Mouse (Mus musculus) right cerebral cortex, postnatal 4 days (tissue): Measurements from ENCODE around the gene Ly6g5c.
A peak's percentile ranks its signal among the peaks of the same experiment; 100 is the strongest.
"Not testable (repeated sequence)": the region's sequence is repeated elsewhere in the genome, so short reads cannot be mapped to it uniquely, and the experiment has no call there.

Experiments
- DNase-seq: peaks from one replicate; pipeline ENCODE4 v3.0.0-alpha.2; 2022

Gene Ly6g5c

GRCm38 (mm10) chr17:35115046-35116019 is 7.3 kb downstream of the Ly6g5c start, which contains the start of gene Ly6g5b:
Ly6g5b (minus strand) TSS chr17:35115428.
- no peak for DNase-seq

DNA sequence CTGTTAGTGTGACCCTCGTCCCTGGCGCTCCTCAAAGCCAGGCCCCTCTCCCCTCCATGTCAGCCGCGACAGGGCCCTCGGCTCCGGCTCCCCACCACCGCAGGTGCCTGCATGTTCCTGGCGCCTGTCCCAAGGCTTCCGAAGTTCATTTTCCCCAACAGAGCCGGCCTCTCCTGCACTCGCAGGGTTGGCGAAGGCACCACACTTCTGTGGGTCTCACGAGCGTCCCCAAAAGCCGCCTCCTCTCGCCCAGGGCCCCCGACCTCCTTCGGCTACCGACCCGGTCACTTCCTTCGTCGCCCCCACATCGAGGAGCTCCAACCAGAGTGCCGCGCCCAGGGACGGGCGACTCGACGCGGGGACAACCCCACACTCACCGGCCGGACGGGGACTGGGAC is 12.7 kb downstream of the Ly6g5c start:
- peak; percentile 49 for DNase-seq

- DNase-seq = peak; percentile 96
These were observed 13.2 kb downstream of the Ly6g5c start, which contains the start of gene Gpank1 for GRCm38 (mm10) chr17:35121143-35121799. Gpank1 (plus strand) TSS chr17:35121455.

GRCm38 (mm10) chr17:35121871-35122303 is 13.8 kb downstream of the Ly6g5c start, which contains the start of gene Csnk2b:
Csnk2b (minus strand) TSS chr17:35122053.
- peak; percentile 57 for DNase-seq

DNA sequence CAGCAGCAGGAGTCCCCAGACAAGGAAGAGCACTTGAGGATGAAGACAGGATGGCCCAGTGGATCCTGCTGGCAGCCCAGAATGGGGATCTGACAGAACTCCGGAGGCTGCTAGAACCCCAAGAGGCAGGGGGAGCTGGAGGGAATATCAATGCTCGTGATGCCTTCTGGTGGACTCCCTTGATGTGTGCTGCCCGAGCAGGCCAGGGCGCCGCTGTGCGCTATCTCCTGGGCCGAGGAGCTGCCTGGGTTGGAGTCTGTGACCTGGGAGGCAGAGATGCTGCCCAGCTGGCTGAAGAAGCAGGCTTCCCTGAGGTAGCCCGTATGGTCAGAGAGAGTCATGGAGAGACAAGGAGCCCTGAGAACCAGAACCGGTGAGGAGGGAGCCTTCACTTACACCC is 15.2 kb downstream of the Ly6g5c start:
- DNase-seq = not testable (repeated sequence)

- DNase-seq = not testable (repeated sequence)
These were observed 16.3 kb downstream of the Ly6g5c start for GRCm38 (mm10) chr17:35124261-35124896.

DNA sequence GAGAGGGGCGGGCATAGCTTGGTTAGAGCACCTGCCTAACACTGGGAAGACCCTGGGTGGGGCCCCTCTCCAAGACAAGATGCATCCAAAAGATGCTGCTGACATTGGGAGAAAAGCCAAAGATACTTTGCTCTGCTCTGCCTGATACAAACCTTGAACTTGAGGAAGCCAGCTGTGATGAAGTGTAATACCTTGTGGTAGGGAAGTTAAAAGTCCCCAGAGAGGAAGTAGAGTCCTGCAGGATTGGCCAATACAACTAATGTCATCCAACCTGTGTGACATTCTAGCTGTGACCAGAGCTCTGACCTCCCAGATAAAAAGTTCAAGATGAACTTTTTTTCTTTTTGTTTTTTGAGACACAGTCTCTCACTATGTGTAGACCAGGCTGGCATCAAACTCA is 17.0 kb downstream of the Ly6g5c start:
- DNase-seq = no peak

GRCm38 (mm10) chr17:35125578-35125977 is 17.5 kb downstream of the Ly6g5c start:
- no peak for DNase-seq

- peak; percentile 68 for DNase-seq
These were observed 18.1 kb downstream of the Ly6g5c start, which contains the start of gene D17H6S53E for GRCm38 (mm10) chr17:35126206-35126611. D17H6S53E (plus strand) TSS chr17:35126373.

GRCm38 (mm10) chr17:35127017-35127416 is 18.9 kb downstream of the Ly6g5c start:
- DNase-seq = no peak

- DNase-seq = no peak
These were observed 20.9 kb downstream of the Ly6g5c start for GRCm38 (mm10) chr17:35128996-35129395.

DNA sequence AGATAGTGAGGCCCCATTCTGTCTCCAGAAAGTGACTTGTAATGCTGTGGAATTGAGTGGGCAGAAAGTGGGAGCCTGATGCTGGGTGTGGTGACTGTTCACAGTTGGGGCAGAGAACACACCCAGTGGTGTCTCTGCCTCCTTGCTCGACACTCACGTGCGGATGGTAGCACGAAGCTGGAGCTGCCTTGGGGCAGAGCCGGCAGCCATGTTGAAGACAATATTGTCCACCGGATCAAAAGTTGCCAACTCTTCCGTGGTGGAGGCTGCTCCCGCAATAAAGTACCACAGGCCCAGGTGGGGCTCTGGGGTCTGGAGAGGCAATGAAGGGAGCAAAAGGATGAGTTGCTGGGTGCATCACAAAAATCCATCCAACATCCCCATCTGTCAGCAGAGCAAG is 23.0 kb downstream of the Ly6g5c start:
- no peak for DNase-seq

DNA sequence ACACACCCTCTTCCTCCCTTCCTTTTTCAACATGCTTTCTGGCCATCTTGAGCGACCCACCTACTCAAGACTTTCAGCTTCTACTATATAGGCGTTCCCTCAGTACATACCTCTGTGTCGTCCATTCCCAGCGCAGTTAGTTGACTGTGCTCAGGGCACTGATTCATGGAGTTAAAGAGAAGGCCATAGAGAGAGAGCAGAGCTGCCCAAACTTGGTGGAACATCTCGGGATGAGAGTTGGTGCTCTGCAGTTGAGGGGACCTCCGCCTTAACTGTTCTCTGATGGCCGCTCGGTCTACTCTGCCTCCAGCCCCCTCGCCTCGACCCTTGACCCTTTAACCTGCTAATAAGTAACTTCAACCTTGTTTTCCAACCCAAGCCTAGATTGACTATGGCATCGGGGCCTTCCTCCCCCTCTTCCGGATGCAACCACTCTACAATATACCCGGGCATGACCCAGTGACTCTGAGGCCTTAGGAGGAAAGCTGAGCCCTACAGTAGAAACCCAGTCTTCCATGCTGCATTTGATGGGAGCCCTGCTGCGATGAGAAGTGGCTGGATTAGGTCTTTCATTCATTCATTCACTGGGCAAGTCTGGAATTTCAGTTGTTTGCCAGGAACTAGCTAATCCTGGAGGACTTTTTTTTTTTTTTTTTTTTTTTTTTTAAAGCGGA is 23.6 kb downstream of the Ly6g5c start, which contains the start of gene Apom:
Gene Apom, minus strand, starts transcription at position 551 of the 674 bp plus-strand sequence.
- no peak for DNase-seq

- no peak for DNase-seq
These were observed 24.1 kb downstream of the Ly6g5c start for GRCm38 (mm10) chr17:35132174-35132560.

DNA sequence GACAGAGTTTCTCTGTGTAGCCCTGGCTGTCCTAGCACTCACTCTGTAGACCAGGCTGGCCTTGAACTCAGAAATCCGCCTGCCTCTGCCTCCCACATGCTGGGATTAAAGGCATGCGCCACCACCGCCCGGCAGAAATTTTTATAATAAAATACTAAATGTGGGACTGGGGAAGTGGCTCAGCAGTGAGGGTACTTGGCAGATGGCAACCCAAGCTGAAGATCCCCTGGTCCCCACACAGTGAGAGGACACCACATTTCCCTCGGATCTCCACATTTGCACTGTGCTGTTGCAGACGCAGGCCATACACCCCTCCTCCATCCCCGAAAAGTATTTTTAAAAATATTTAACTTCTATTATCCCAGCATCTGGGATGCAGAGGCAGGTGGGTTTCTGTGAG is 25.4 kb downstream of the Ly6g5c start:
- no peak for DNase-seq

DNA sequence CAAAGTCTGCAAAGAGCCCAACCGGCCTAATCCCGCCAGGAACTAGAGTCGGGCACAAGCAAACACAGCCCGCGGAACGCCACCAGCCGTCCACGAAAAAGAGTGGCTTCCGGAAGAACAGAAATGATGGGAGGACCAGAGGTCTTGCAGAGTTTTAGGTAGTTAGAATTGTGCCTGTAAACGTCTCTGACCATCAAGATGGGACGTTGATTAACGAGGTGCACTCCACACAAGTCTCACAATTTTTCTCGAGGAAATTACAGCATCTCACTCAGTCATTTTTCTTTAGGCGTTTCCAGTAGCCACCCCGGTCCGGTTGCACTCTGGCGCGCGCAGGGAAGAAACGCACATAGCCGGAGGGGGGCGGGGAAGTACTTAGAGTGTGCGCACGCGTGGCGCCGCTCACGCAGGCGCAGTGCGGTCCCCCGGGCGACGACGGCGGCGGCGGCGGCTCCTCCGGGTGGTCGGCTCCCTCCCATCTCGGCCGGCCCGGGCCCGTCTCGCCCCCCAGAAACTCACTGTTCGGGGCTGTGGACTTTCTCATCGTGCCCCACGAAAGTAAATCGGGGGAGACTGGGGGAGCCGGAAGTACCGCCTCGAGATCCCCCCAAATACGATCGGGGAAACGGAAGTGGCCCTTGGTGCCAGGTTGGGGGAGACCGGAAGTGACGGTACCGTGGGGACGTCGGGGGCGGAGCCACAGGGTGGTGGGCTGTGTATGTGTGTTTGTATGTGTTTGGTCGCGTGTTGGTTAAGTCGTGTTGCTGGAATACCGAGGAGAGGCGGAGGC is 26.9 kb downstream of the Ly6g5c start, which contains the start of gene Bag6:
Gene Bag6, plus strand, starts transcription at position 378 of the 790 bp plus-strand sequence.
- DNase-seq = peak; percentile 97

- no peak for DNase-seq
These were observed 27.7 kb downstream of the Ly6g5c start for GRCm38 (mm10) chr17:35135591-35136320.

DNA sequence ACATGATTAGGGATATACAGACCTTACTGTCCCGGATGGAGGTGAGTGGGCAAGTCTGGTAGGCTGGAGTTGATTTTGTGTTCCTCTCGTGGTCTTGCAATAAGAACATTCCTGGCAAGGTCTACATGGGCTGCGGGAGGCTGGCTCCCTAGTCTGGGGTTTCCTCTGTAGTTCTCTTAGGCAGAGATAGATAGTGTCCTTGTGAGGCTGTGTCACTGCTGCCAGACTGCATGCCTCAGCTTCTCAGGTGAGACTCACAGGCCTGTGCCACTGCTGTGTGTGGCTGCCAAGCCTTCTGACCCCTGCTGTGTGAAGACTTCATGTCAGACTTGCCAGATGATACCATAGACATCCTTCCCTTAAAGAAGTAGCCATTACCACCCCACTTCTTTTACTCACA is 31.2 kb downstream of the Ly6g5c start:
- DNase-seq = no peak

DNA sequence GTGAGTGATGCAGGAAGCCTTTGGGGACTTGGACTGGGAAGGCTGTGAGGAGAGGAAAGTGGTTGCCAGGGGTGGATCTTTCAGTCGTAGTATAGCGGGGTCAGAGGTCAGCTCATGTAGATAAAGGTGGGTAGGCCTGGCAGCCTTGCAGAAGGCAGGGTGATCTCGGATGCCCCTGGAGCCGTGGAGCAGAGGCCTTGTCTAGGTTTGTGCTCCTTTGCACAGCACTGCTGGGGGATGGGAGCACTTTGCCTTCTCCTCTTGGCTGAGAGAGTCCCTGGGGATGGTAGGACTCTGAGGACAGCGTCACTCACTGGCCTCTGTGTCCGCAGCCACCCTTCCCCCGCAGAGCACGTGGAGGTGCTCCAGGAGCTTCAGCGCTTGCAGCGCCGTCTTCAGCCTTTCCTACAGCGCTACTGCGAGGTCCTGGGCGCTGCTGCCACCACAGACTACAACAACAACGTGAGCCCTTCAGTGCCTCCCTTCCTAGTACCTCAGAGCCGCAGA is 32.5 kb downstream of the Ly6g5c start:
- no peak for DNase-seq

GRCm38 (mm10) chr17:35141971-35142370 is 33.9 kb downstream of the Ly6g5c start:
- no peak for DNase-seq
